Mouse (Mus musculus) liver, embryonic 13.5 days (tissue): ENCODE results near the gene Ap5s1. TPM values are rescaled to one million over a fixed set of nuclear protein-coding genes. Genes with fewer than 3 reads are reported as not detected.

Source experiments
- ATAC-seq: fragments of 200-750 bp; cut with Nextera tagmentation; 2 replicates; pipeline ENCODE4 v1.8.0; 2017; ENCODE audit warnings: low read depth, mild to moderate bottlenecking, moderate number of reproducible peaks, moderate library complexity
- DNase-seq: peaks from one replicate; pipeline ENCODE4 v3.0.0; 2022
- H3K27ac ChIP-seq: fragments of 300-500 bp; sonication (generic); 2 replicates; pipeline ENCODE4 v1.5.1; 2015; ENCODE audit warnings: moderate library complexity, mild to moderate bottlenecking, inconsistent platforms
- H3K27me3 ChIP-seq: fragments of 300-500 bp; sonication (generic); 2 replicates; pipeline ENCODE4 v1.6.1; 2015; ENCODE audit warnings: mild to moderate bottlenecking, inconsistent platforms
- H3K36me3 ChIP-seq: fragments of 300-500 bp; sonication (generic); 2 replicates; pipeline ENCODE4 v1.6.1; 2015; ENCODE audit warnings: mild to moderate bottlenecking, inconsistent platforms
- H3K4me1 ChIP-seq: fragments of 300-500 bp; sonication (generic); replicated peaks from 2 replicates; pipeline ENCODE4 v1.6.1; 2015; ENCODE audit warnings: inconsistent platforms
- H3K4me2 ChIP-seq: fragments of 300-500 bp; sonication (generic); 2 replicates; pipeline ENCODE4 v1.6.1; 2015; ENCODE audit warnings: inconsistent platforms, mild to moderate bottlenecking, moderate library complexity
- H3K4me3 ChIP-seq: fragments of 300-500 bp; sonication (generic); replicated peaks from 2 replicates; pipeline ENCODE4 v1.5.1; 2015; ENCODE audit warnings: mild to moderate bottlenecking, inconsistent platforms
- H3K9ac ChIP-seq: fragments of 300-500 bp; sonication (generic); 2 replicates; pipeline ENCODE4 v1.6.1; 2015; ENCODE audit warnings: mild to moderate bottlenecking, inconsistent platforms
- H3K9me3 ChIP-seq: fragments of 300-500 bp; sonication (generic); replicated peaks from 2 replicates; pipeline ENCODE4 v1.6.1; 2016; ENCODE audit warnings: inconsistent platforms
- WGBS: fragments of 180-500 bp; shearing (Covaris S2); methylation state at CpG from one replicate; pipeline ENCODE4 v1.1.7; 2015; ENCODE audit not compliant: insufficient replicate concordance; 5-methylcytosine and 5-hydroxymethylcytosine counted together
- polyA plus RNA-seq: library from polyadenylated mRNA; unstranded; fragments of >200 nt; fragmentation: Nextera tagmentation; extraction: Ambion mirVana; gene quantifications from 2 replicates; pipeline ENCODE4 v1.2.1, GENCODE M21; 2015

The Ap5s1 gene
- polyA plus RNA-seq, 1 experiment from 2014 or later: 19.7 TPM

- Histone ChIP-seq H3K4me3 (peak overlapping the region; percentile 92), H3K27ac (peak overlapping the region; percentile 98), H3K9ac (peak overlapping the region; percentile 97)
Measured at GRCm38 (mm10) chr2:131188311-131188710, 18.6 kb upstream of the Ap5s1 start.

GRCm38 (mm10) chr2:131189521-131190309 is 17.2 kb upstream of the Ap5s1 start:
- H3K27me3 ChIP-seq: no peaks in the 10 kb centered on the region
- 23% methylated on average over 5 of the region's 5 CpGs for WGBS
- peak overlapping the region; percentile 98 for H3K27ac ChIP-seq
- ATAC-seq (peak; percentile 59), DNase-seq (peak; percentile 58)
- peak overlapping the region; percentile 97 for H3K9ac ChIP-seq
- H3K4me3 ChIP-seq: peak overlapping the region; percentile 92
- peaks cover 64% of the 10 kb centered on the region for H3K36me3 ChIP-seq
- peak overlapping the region; percentile 82 for H3K4me2 ChIP-seq
- H3K4me1 ChIP-seq: peaks cover 72% of the 10 kb centered on the region
- H3K9me3 ChIP-seq: no peaks in the 10 kb centered on the region

More at GRCm38 (mm10) chr2:131188311-131188710, 18.6 kb upstream of the Ap5s1 start:
- peaks cover 50% of the 10 kb centered on the region for H3K36me3 ChIP-seq
- DNase-seq (no peak), ATAC-seq (peak; percentile 13; the same call in 1 of the 2 replicates)
- no peaks in the 10 kb centered on the region for H3K9me3 ChIP-seq
- WGBS: 71% methylated on average over 5 of the region's 5 CpGs
- H3K4me1 ChIP-seq: peaks cover 66% of the 10 kb centered on the region
- H3K4me2 ChIP-seq: peak overlapping the region; percentile 82
- no peaks in the 10 kb centered on the region for H3K27me3 ChIP-seq

GRCm38 (mm10) chr2:131190344-131191004 is 16.4 kb upstream of the Ap5s1 start:
- peak overlapping the region; percentile 92 for H3K4me3 ChIP-seq
- H3K9ac ChIP-seq: peak overlapping the region; percentile 97
- no peak for DNase-seq
- WGBS: 75% methylated on average over 10 of the region's 10 CpGs
- H3K36me3 ChIP-seq: peaks cover 72% of the 10 kb centered on the region
- no peaks in the 10 kb centered on the region for H3K9me3 ChIP-seq
- H3K4me1 ChIP-seq: peaks cover 71% of the 10 kb centered on the region
- no peak for ATAC-seq
- peak overlapping the region; percentile 98 for H3K27ac ChIP-seq
- peak overlapping the region; percentile 82 for H3K4me2 ChIP-seq
- no peaks in the 10 kb centered on the region for H3K27me3 ChIP-seq

- WGBS: 64% methylated on average over 7 of the region's 7 CpGs
- peaks cover 69% of the 10 kb centered on the region for H3K4me1 ChIP-seq
- no peaks in the 10 kb centered on the region for H3K9me3 ChIP-seq
- ATAC-seq (no peak), DNase-seq (no peak)
- H3K4me3 ChIP-seq: peak overlapping the region; percentile 92; the same call in 1 of the 2 replicates
- H3K27me3 ChIP-seq: no peaks in the 10 kb centered on the region
- peaks cover 77% of the 10 kb centered on the region for H3K36me3 ChIP-seq
- H3K4me2 ChIP-seq: peak overlapping the region; percentile 82
- peak overlapping the region; percentile 98 for H3K27ac ChIP-seq
- peak overlapping the region; percentile 97 for H3K9ac ChIP-seq
Measured at GRCm38 (mm10) chr2:131191005-131191390, 15.9 kb upstream of the Ap5s1 start.

GRCm38 (mm10) chr2:131196606-131197316 is 10.1 kb upstream of the Ap5s1 start:
- no peak overlapping the region; the same call in 1 of the 2 replicates for H3K27ac ChIP-seq
- ATAC-seq: peak; percentile 25; the same call in 1 of the 2 replicates
- no peak overlapping the region for H3K9ac ChIP-seq
- H3K36me3 ChIP-seq: peaks cover 100% of the 10 kb centered on the region
- no peaks in the 10 kb centered on the region for H3K9me3 ChIP-seq
- H3K4me1 ChIP-seq: peaks cover 41% of the 10 kb centered on the region
- no peak overlapping the region for H3K4me3 ChIP-seq
- WGBS: 80% methylated on average over 16 of the region's 16 CpGs
- no peak overlapping the region for H3K4me2 ChIP-seq
- H3K27me3 ChIP-seq: no peaks in the 10 kb centered on the region
- DNase-seq: no peak

- Histone ChIP-seq H3K9ac (no peak overlapping the region), H3K4me1 (peaks cover 60% of the 10 kb centered on the region), H3K36me3 (peaks cover 74% of the 10 kb centered on the region), H3K27ac (no peak overlapping the region), H3K9me3 (no peaks in the 10 kb centered on the region), H3K4me2 (no peak overlapping the region), H3K4me3 (no peak overlapping the region), H3K27me3 (no peaks in the 10 kb centered on the region)
- no peak for ATAC-seq
- WGBS: 72% methylated on average over 2 of the region's 2 CpGs
- no peak for DNase-seq
Measured at GRCm38 (mm10) chr2:131200710-131201109, 6.2 kb upstream of the Ap5s1 start.

GRCm38 (mm10) chr2:131201262-131201661 is 5.6 kb upstream of the Ap5s1 start:
- 87% methylated on average over 3 of the region's 3 CpGs for WGBS
- H3K9ac ChIP-seq: no peak overlapping the region
- H3K4me3 ChIP-seq: no peak overlapping the region
- no peak for ATAC-seq
- H3K4me1 ChIP-seq: peaks cover 64% of the 10 kb centered on the region
- H3K27ac ChIP-seq: 0 out of 2 replicates have a peak overlapping the region, but pooled peaks have one; percentile 24
- H3K9me3 ChIP-seq: no peaks in the 10 kb centered on the region
- H3K36me3 ChIP-seq: peaks cover 68% of the 10 kb centered on the region
- no peaks in the 10 kb centered on the region for H3K27me3 ChIP-seq
- H3K4me2 ChIP-seq: no peak overlapping the region
- no peak for DNase-seq

GRCm38 (mm10) chr2:131203816-131204409 is 3.0 kb upstream of the Ap5s1 start:
- Histone ChIP-seq H3K27me3 (no peaks in the 10 kb centered on the region), H3K4me1 (peaks cover 81% of the 10 kb centered on the region), H3K4me2 (peak overlapping the region; percentile 1; the same call in 1 of the 2 replicates), H3K4me3 (no peak overlapping the region), H3K27ac (peak overlapping the region; percentile 99), H3K9ac (0 out of 2 replicates have a peak overlapping the region, but pooled peaks have one; percentile 10), H3K9me3 (no peaks in the 10 kb centered on the region), H3K36me3 (peaks cover 42% of the 10 kb centered on the region)
- no peak for DNase-seq
- ATAC-seq: no peak
- 69% methylated on average over 6 of the region's 6 CpGs for WGBS

- ATAC-seq (peak; percentile 61), DNase-seq (no peak)
- peaks cover 36% of the 10 kb centered on the region for H3K36me3 ChIP-seq
- H3K4me2 ChIP-seq: peak overlapping the region; percentile 59
- no peaks in the 10 kb centered on the region for H3K27me3 ChIP-seq
- no peak overlapping the region for H3K4me3 ChIP-seq
- no peaks in the 10 kb centered on the region for H3K9me3 ChIP-seq
- H3K27ac ChIP-seq: peak overlapping the region; percentile 99
- H3K9ac ChIP-seq: peak overlapping the region; percentile 74
- H3K4me1 ChIP-seq: peaks cover 87% of the 10 kb centered on the region
- WGBS: 37% methylated on average over 7 of the region's 7 CpGs
Measured at GRCm38 (mm10) chr2:131204410-131204981, 2.4 kb upstream of the Ap5s1 start.

- H3K9ac ChIP-seq: peak overlapping the region; percentile 74
- H3K4me1 ChIP-seq: peaks cover 90% of the 10 kb centered on the region
Measured at GRCm38 (mm10) chr2:131205521-131206182, 1.2 kb upstream of the Ap5s1 start.

More at GRCm38 (mm10) chr2:131205521-131206182, 1.2 kb upstream of the Ap5s1 start:
- Histone ChIP-seq H3K36me3 (peaks cover 24% of the 10 kb centered on the region), H3K4me2 (peak overlapping the region; percentile 59), H3K9me3 (no peaks in the 10 kb centered on the region), H3K27me3 (no peaks in the 10 kb centered on the region), H3K27ac (peak overlapping the region; percentile 99), H3K4me3 (peak overlapping the region; percentile 24; the same call in 1 of the 2 replicates)
- WGBS: 14% methylated on average over 8 of the region's 8 CpGs
- peak; percentile 90 for DNase-seq
- ATAC-seq: peak; percentile 78
